Mouse (Mus musculus) forebrain, embryonic 15.5 days (tissue): ENCODE measurements around the gene Tspan13. TPM values are rescaled to one million over a fixed set of nuclear protein-coding genes. Genes with fewer than 3 reads are reported as not detected.

Experiments used
- ATAC-seq: fragments of 200-750 bp; cut with Nextera tagmentation; replicated peaks from 2 replicates; pipeline ENCODE4 v1.8.0; 2017; ENCODE audit warnings: mild to moderate bottlenecking, moderate TSS enrichment, moderate library complexity
- H3K27ac ChIP-seq: fragments of 300-500 bp; sonication (generic); replicated peaks from 2 replicates; pipeline ENCODE4 v1.5.1; 2015; ENCODE audit warnings: mild to moderate bottlenecking, inconsistent platforms
- H3K27me3 ChIP-seq: fragments of 300-500 bp; sonication (generic); 2 replicates; pipeline ENCODE4 v1.6.1; 2015; ENCODE audit warnings: inconsistent platforms
- H3K36me3 ChIP-seq: fragments of 300-500 bp; sonication (generic); 2 replicates; pipeline ENCODE4 v1.6.1; 2015; ENCODE audit warnings: mild to moderate bottlenecking, inconsistent platforms
- H3K4me1 ChIP-seq: fragments of 300-500 bp; sonication (generic); 2 replicates; pipeline ENCODE4 v1.6.1; 2015; ENCODE audit warnings: inconsistent platforms
- H3K4me2 ChIP-seq: fragments of 300-500 bp; sonication (generic); replicated peaks from 2 replicates; pipeline ENCODE4 v1.6.1; 2015; ENCODE audit warnings: mild to moderate bottlenecking, inconsistent platforms
- H3K4me3 ChIP-seq: fragments of 300-500 bp; sonication (generic); 2 replicates; pipeline ENCODE4 v1.5.1; 2015; ENCODE audit warnings: mild to moderate bottlenecking, inconsistent platforms
- H3K9ac ChIP-seq: fragments of 300-500 bp; sonication (generic); replicated peaks from 2 replicates; pipeline ENCODE4 v1.6.1; 2015; ENCODE audit warnings: mild to moderate bottlenecking, inconsistent platforms
- H3K9me3 ChIP-seq: fragments of 300-500 bp; sonication (generic); 2 replicates; pipeline ENCODE4 v1.6.1; 2016; ENCODE audit warnings: inconsistent platforms
- WGBS: fragments of 180-500 bp; shearing (Covaris S2); methylation state at CpG from one replicate; pipeline ENCODE4 v1.1.7; 2015; ENCODE audit warnings: mixed read lengths; 5-methylcytosine and 5-hydroxymethylcytosine counted together
- polyA plus RNA-seq: library from polyadenylated mRNA; unstranded; fragments of >200 nt; fragmentation: Nextera tagmentation; extraction: Ambion mirVana; gene quantifications from 2 replicates; pipeline ENCODE4 v1.2.1, GENCODE M21; 2015

Tspan13 gene
- polyA plus RNA-seq, 1 experiment from 2014 or later, result 308 TPM

- H3K36me3 ChIP-seq, result no peaks in the 10 kb centered on the region
- H3K9me3 ChIP-seq, result no peaks in the 10 kb centered on the region
- WGBS, result 27% methylated on average over 5 of the region's 5 CpGs
- H3K27ac ChIP-seq, result no peak overlapping the region
- no peak overlapping the region for H3K9ac ChIP-seq
- H3K4me2 ChIP-seq, result no peak overlapping the region
- 0 out of 2 replicates have a peak, but pooled peaks have one; percentile 49 for ATAC-seq
- no peaks in the 10 kb centered on the region for H3K4me1 ChIP-seq
- no peak overlapping the region for H3K4me3 ChIP-seq
- H3K27me3 ChIP-seq, result no peaks in the 10 kb centered on the region
Observed at GRCm38 (mm10) chr12:35995799-35996198, 46.5 kb downstream of the Tspan13 start.

- H3K27ac ChIP-seq, result no peak overlapping the region
- no peak overlapping the region for H3K4me2 ChIP-seq
- no peaks in the 10 kb centered on the region for H3K4me1 ChIP-seq
- H3K9ac ChIP-seq, result no peak overlapping the region
- no peak for ATAC-seq
- no peaks in the 10 kb centered on the region for H3K36me3 ChIP-seq
- H3K4me3 ChIP-seq, result no peak overlapping the region
- H3K27me3 ChIP-seq, result no peaks in the 10 kb centered on the region
- no peaks in the 10 kb centered on the region for H3K9me3 ChIP-seq
Observed at GRCm38 (mm10) chr12:35994098-35994497, 48.2 kb downstream of the Tspan13 start.

GRCm38 (mm10) chr12:35993583-35993982, 48.7 kb downstream of the Tspan13 start:
- H3K4me1 ChIP-seq, result no peaks in the 10 kb centered on the region
- no peaks in the 10 kb centered on the region for H3K36me3 ChIP-seq
- no peak overlapping the region for H3K27ac ChIP-seq
- no peak overlapping the region for H3K4me2 ChIP-seq
- ATAC-seq, result no peak
- no peak overlapping the region for H3K4me3 ChIP-seq
- H3K9me3 ChIP-seq, result no peaks in the 10 kb centered on the region
- 85% methylated on average over 3 of the region's 3 CpGs for WGBS
- H3K27me3 ChIP-seq, result no peaks in the 10 kb centered on the region
- no peak overlapping the region for H3K9ac ChIP-seq

GRCm38 (mm10) chr12:35992711-35993110, 49.6 kb downstream of the Tspan13 start, which contains the start of gene Agr2:
TSS of gene Agr2 (plus strand) at chr12:35992907.
- Histone ChIP-seq H3K9me3 (no peaks in the 10 kb centered on the region), H3K4me2 (no peak within 1 kb of the TSS), H3K27ac (no peak within 1 kb of the TSS), H3K4me3 (no peak within 1 kb of the TSS), H3K4me1 (no peaks in the 10 kb centered on the region), H3K9ac (no peak within 1 kb of the TSS), H3K27me3 (no peaks in the 10 kb centered on the region), H3K36me3 (no peaks in the 10 kb centered on the region)
- 61% methylated on average over 9 of the region's 9 CpGs for WGBS
- ATAC-seq, result no peak

- 77% methylated on average over 5 of the region's 5 CpGs for WGBS
- no peak for ATAC-seq
- no peak overlapping the region for H3K9ac ChIP-seq
- H3K27ac ChIP-seq, result no peak overlapping the region
- no peak overlapping the region for H3K4me2 ChIP-seq
- H3K4me3 ChIP-seq, result no peak overlapping the region
- H3K27me3 ChIP-seq, result no peaks in the 10 kb centered on the region
- no peaks in the 10 kb centered on the region for H3K9me3 ChIP-seq
- no peaks in the 10 kb centered on the region for H3K36me3 ChIP-seq
- H3K4me1 ChIP-seq, result peaks cover 6% of the 10 kb centered on the region
Observed at GRCm38 (mm10) chr12:35984743-35985142, 57.6 kb downstream of the Tspan13 start.

DNA sequence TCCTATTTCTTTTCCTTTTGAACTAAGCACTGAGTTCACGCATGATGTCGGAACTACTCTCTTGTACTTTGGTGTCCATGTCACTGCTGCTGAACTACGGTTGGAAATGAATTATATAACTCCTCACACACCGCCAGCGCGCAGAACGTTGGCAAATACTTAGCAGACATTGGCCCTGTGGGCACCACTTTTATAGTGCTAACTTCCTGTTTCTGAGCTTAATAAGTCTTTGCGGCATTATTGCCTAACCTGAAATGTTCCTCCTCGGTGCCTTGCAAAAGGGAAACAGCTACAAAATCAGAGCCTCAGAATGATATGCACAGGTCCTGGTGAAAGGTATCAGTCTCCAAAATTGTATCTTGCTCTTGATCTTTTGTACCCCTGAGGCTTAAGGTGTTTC, 58.8 kb downstream of the Tspan13 start:
- no peak overlapping the region for H3K4me3 ChIP-seq

GRCm38 (mm10) chr12:35981732-35982360, 60.5 kb downstream of the Tspan13 start:
- no peak overlapping the region for H3K4me2 ChIP-seq
- no peaks in the 10 kb centered on the region for H3K9me3 ChIP-seq
- no peak overlapping the region for H3K4me3 ChIP-seq
- no peaks in the 10 kb centered on the region for H3K27me3 ChIP-seq
- H3K27ac ChIP-seq, result 0 out of 2 replicates have a peak overlapping the region, but pooled peaks have one; percentile 28
- 29% methylated on average over 6 of the region's 6 CpGs for WGBS
- no peak overlapping the region for H3K9ac ChIP-seq
- ATAC-seq, result peak; percentile 95
- peaks cover 6% of the 10 kb centered on the region for H3K4me1 ChIP-seq
- H3K36me3 ChIP-seq, result no peaks in the 10 kb centered on the region

More for the DNA sequence above, 58.8 kb downstream of the Tspan13 start:
- Histone ChIP-seq H3K27ac (no peak overlapping the region), H3K36me3 (no peaks in the 10 kb centered on the region), H3K4me1 (peaks cover 6% of the 10 kb centered on the region), H3K9me3 (no peaks in the 10 kb centered on the region), H3K4me2 (no peak overlapping the region), H3K27me3 (no peaks in the 10 kb centered on the region), H3K9ac (no peak overlapping the region)
- ATAC-seq, result no peak
- WGBS, result 94% methylated on average over 9 of the region's 9 CpGs

DNA sequence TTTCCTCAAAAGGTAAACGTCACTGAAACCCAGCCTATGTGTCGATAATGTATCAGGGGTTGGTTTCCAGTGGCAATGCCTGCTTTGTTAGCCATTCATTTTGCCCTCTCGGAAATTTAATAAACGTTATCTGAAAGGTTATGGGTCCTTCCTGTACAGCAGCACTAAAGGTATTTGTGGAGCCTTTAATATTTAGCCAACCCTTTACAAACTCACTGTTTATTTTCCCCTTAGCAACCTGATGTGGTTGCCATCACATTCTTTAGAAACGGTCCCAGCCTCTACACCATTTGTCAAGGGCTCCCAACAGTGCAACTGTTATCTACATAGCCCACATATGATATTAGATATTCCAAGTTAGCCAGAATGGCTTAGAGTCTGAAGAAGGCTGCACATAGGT, 62.7 kb downstream of the Tspan13 start:
- no peaks in the 10 kb centered on the region for H3K27me3 ChIP-seq
- H3K9ac ChIP-seq, result no peak overlapping the region
- 91% methylated on average over 5 of the region's 5 CpGs for WGBS
- H3K27ac ChIP-seq, result no peak overlapping the region
- H3K9me3 ChIP-seq, result no peaks in the 10 kb centered on the region
- H3K4me3 ChIP-seq, result no peak overlapping the region
- no peak overlapping the region for H3K4me2 ChIP-seq
- H3K4me1 ChIP-seq, result peaks cover 6% of the 10 kb centered on the region
- ATAC-seq, result no peak
- H3K36me3 ChIP-seq, result no peaks in the 10 kb centered on the region

GRCm38 (mm10) chr12:35977633-35978246, 64.6 kb downstream of the Tspan13 start:
- Histone ChIP-seq H3K9ac (no peak overlapping the region), H3K27ac (no peak overlapping the region), H3K27me3 (no peaks in the 10 kb centered on the region), H3K4me2 (no peak overlapping the region), H3K36me3 (no peaks in the 10 kb centered on the region), H3K9me3 (no peaks in the 10 kb centered on the region), H3K4me1 (peaks cover 6% of the 10 kb centered on the region), H3K4me3 (no peak overlapping the region)
- 17% methylated on average over 6 of the region's 6 CpGs for WGBS
- ATAC-seq, result no peak

DNA sequence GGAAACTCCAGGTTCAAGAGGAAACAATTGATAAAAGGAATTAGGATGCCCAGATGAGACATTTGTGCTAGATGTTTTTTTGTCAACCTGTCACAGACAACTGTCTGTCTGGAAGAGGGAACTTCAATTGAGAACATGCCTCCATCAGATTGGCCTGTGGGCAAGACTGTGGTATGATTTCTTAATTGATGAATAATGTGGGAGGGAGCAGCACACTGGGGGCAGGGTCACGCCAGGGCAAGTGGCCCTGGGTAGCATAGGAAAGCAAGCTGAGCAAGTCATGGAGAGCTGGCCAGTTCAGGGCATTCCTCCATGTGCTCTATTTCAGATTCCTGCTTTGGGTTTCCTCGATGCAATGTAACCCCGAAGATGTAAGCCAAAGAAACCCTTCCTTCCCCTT, 66.4 kb downstream of the Tspan13 start:
- 94% methylated on average over 3 of the region's 3 CpGs for WGBS
- no peak for ATAC-seq
- H3K4me2 ChIP-seq, result no peak overlapping the region

GRCm38 (mm10) chr12:35966768-35967141, 75.5 kb downstream of the Tspan13 start:
- Histone ChIP-seq H3K27ac (no peak overlapping the region), H3K4me1 (no peaks in the 10 kb centered on the region), H3K36me3 (no peaks in the 10 kb centered on the region), H3K4me2 (no peak overlapping the region), H3K9me3 (no peaks in the 10 kb centered on the region), H3K9ac (no peak overlapping the region), H3K27me3 (no peaks in the 10 kb centered on the region), H3K4me3 (no peak overlapping the region)
- no peak for ATAC-seq
- WGBS, result 82% methylated on average over 7 of the region's 7 CpGs

More for the DNA sequence above, 66.4 kb downstream of the Tspan13 start:
- no peaks in the 10 kb centered on the region for H3K36me3 ChIP-seq
- no peak overlapping the region for H3K4me3 ChIP-seq
- no peaks in the 10 kb centered on the region for H3K27me3 ChIP-seq
- H3K9me3 ChIP-seq, result no peaks in the 10 kb centered on the region
- H3K4me1 ChIP-seq, result no peaks in the 10 kb centered on the region
- H3K9ac ChIP-seq, result no peak overlapping the region
- no peak overlapping the region for H3K27ac ChIP-seq

GRCm38 (mm10) chr12:35966098-35966767, 76.1 kb downstream of the Tspan13 start:
- Histone ChIP-seq H3K27me3 (no peaks in the 10 kb centered on the region), H3K4me2 (no peak overlapping the region), H3K4me1 (no peaks in the 10 kb centered on the region), H3K36me3 (no peaks in the 10 kb centered on the region), H3K9me3 (no peaks in the 10 kb centered on the region), H3K9ac (no peak overlapping the region), H3K4me3 (no peak overlapping the region), H3K27ac (no peak overlapping the region)
- no peak for ATAC-seq
- WGBS, result 67% methylated on average over 7 of the region's 7 CpGs
